Mouse (Mus musculus): ENCODE data around the gene Il12rb1.

Il12rb1 gene

GRCm38 (mm10) chr8:70840590-70840989, 32.3 kb downstream of the Il12rb1 start:
- Histone ChIP-seq H3K36me3 (ENCODE audit: insufficient read depth, low read length) (peaks cover 19% of the 10 kb centered on the region), H3K4me3 (replicated peaks; ENCODE audit: low read length) (no peak overlapping the region; the same call in 1 of the 2 replicates), H3K9me3 (ENCODE audit: low read length) (no peaks in the 10 kb centered on the region), H3K27me3 (ENCODE audit: insufficient read depth, low read length) (peaks cover 7% of the 10 kb centered on the region; the same call in 1 of the 2 replicates), H3K4me1 (replicated peaks; ENCODE audit: low read depth, low read length) (peaks cover 76% of the 10 kb centered on the region)
- no peak for TF ChIP-seq CTCF (conservative IDR thresholded peaks at IDR 0.05; ENCODE audit: low read length)
- no peak for TF ChIP-seq NANOG (IDR thresholded peaks at IDR 0.05; ENCODE audit: borderline replicate concordance, low read length)
- no peak for TF ChIP-seq POU5F1 (IDR thresholded peaks at IDR 0.05; ENCODE audit: borderline replicate concordance, low read length)

- Histone ChIP-seq H3K4me1 (replicated peaks; ENCODE audit: low read depth, low read length) (peaks cover 73% of the 10 kb centered on the region), H3K9me3 (ENCODE audit: low read length) (no peaks in the 10 kb centered on the region), H3K27me3 (ENCODE audit: insufficient read depth, low read length) (peaks cover 7% of the 10 kb centered on the region; the same call in 1 of the 2 replicates), H3K4me3 (replicated peaks; ENCODE audit: low read length) (0 out of 2 replicates have a peak overlapping the region, but pooled peaks have one; percentile 7), H3K36me3 (ENCODE audit: insufficient read depth, low read length) (peaks cover 11% of the 10 kb centered on the region)
- TF ChIP-seq POU5F1 (IDR thresholded peaks at IDR 0.05; ENCODE audit: borderline replicate concordance, low read length) = no peak
- TF ChIP-seq NANOG (IDR thresholded peaks at IDR 0.05; ENCODE audit: borderline replicate concordance, low read length) = no peak
- peak; percentile 93 for TF ChIP-seq CTCF (conservative IDR thresholded peaks at IDR 0.05; ENCODE audit: low read length)
Observed at GRCm38 (mm10) chr8:70841147-70842072, 33.2 kb downstream of the Il12rb1 start.

- peaks cover under 1% of the 10 kb centered on the region; the same call in 1 of the 2 replicates for H3K36me3 ChIP-seq (ENCODE audit: insufficient read depth, low read length)
- H3K4me1 ChIP-seq (replicated peaks; ENCODE audit: low read depth, low read length) = peaks cover 72% of the 10 kb centered on the region
- peaks cover 7% of the 10 kb centered on the region; the same call in 1 of the 2 replicates for H3K27me3 ChIP-seq (ENCODE audit: insufficient read depth, low read length)
- TF ChIP-seq POU5F1 (IDR thresholded peaks at IDR 0.05; ENCODE audit: borderline replicate concordance, low read length) = no peak
- TF ChIP-seq NANOG (IDR thresholded peaks at IDR 0.05; ENCODE audit: borderline replicate concordance, low read length) = no peak
- TF ChIP-seq CTCF (conservative IDR thresholded peaks at IDR 0.05; ENCODE audit: low read length) = no peak
- no peaks in the 10 kb centered on the region for H3K9me3 ChIP-seq (ENCODE audit: low read length)
- H3K4me3 ChIP-seq (replicated peaks; ENCODE audit: low read length) = peak overlapping the region; percentile 43; the same call in 1 of the 2 replicates
Observed at GRCm38 (mm10) chr8:70842484-70842883, 34.2 kb downstream of the Il12rb1 start.

GRCm38 (mm10) chr8:70843214-70843773, 35.0 kb downstream of the Il12rb1 start:
- no peaks in the 10 kb centered on the region for H3K9me3 ChIP-seq (ENCODE audit: low read length)
- H3K27me3 ChIP-seq (ENCODE audit: insufficient read depth, low read length) = peaks cover 7% of the 10 kb centered on the region; the same call in 1 of the 2 replicates
- no peak overlapping the region for H3K4me3 ChIP-seq (replicated peaks; ENCODE audit: low read length)
- TF ChIP-seq POU5F1 (IDR thresholded peaks at IDR 0.05; ENCODE audit: borderline replicate concordance, low read length) (no peak), CTCF (conservative IDR thresholded peaks at IDR 0.05; ENCODE audit: low read length) (no peak), NANOG (IDR thresholded peaks at IDR 0.05; ENCODE audit: borderline replicate concordance, low read length) (no peak)
- peaks cover 79% of the 10 kb centered on the region for H3K4me1 ChIP-seq (replicated peaks; ENCODE audit: low read depth, low read length)
- no peaks in the 10 kb centered on the region for H3K36me3 ChIP-seq (ENCODE audit: insufficient read depth, low read length)

GRCm38 (mm10) chr8:70843941-70844340, 35.7 kb downstream of the Il12rb1 start:
- no peak for TF ChIP-seq POU5F1 (IDR thresholded peaks at IDR 0.05; ENCODE audit: borderline replicate concordance, low read length)
- TF ChIP-seq CTCF (conservative IDR thresholded peaks at IDR 0.05; ENCODE audit: low read length) = no peak
- TF ChIP-seq NANOG (IDR thresholded peaks at IDR 0.05; ENCODE audit: borderline replicate concordance, low read length) = no peak
- Histone ChIP-seq H3K36me3 (ENCODE audit: insufficient read depth, low read length) (no peaks in the 10 kb centered on the region), H3K9me3 (ENCODE audit: low read length) (no peaks in the 10 kb centered on the region), H3K4me3 (replicated peaks; ENCODE audit: low read length) (no peak overlapping the region), H3K27me3 (ENCODE audit: insufficient read depth, low read length) (peaks cover 7% of the 10 kb centered on the region; the same call in 1 of the 2 replicates), H3K4me1 (replicated peaks; ENCODE audit: low read depth, low read length) (peaks cover 81% of the 10 kb centered on the region)

- TF ChIP-seq NANOG (IDR thresholded peaks at IDR 0.05; ENCODE audit: borderline replicate concordance, low read length) (no peak), CTCF (conservative IDR thresholded peaks at IDR 0.05; ENCODE audit: low read length) (peak; percentile 92)
- H3K9me3 ChIP-seq (ENCODE audit: low read length) = no peaks in the 10 kb centered on the region
Observed at GRCm38 (mm10) chr8:70844523-70844922, 36.3 kb downstream of the Il12rb1 start.

GRCm38 (mm10) chr8:70845108-70845507, 36.9 kb downstream of the Il12rb1 start:
- H3K36me3 ChIP-seq (ENCODE audit: insufficient read depth, low read length) = no peaks in the 10 kb centered on the region
- H3K27me3 ChIP-seq (ENCODE audit: insufficient read depth, low read length) = peaks cover 7% of the 10 kb centered on the region; the same call in 1 of the 2 replicates
- H3K9me3 ChIP-seq (ENCODE audit: low read length) = no peaks in the 10 kb centered on the region
- 0 out of 2 replicates have a peak overlapping the region, but pooled peaks have one; percentile 3 for H3K4me3 ChIP-seq (replicated peaks; ENCODE audit: low read length)
- TF ChIP-seq CTCF (conservative IDR thresholded peaks at IDR 0.05; ENCODE audit: low read length) (peak; percentile 48), POU5F1 (IDR thresholded peaks at IDR 0.05; ENCODE audit: borderline replicate concordance, low read length) (no peak)
- H3K4me1 ChIP-seq (replicated peaks; ENCODE audit: low read depth, low read length) = peaks cover 90% of the 10 kb centered on the region

More at GRCm38 (mm10) chr8:70844523-70844922, 36.3 kb downstream of the Il12rb1 start:
- Histone ChIP-seq H3K36me3 (ENCODE audit: insufficient read depth, low read length) (no peaks in the 10 kb centered on the region), H3K4me1 (replicated peaks; ENCODE audit: low read depth, low read length) (peaks cover 87% of the 10 kb centered on the region), H3K4me3 (replicated peaks; ENCODE audit: low read length) (no peak overlapping the region), H3K27me3 (ENCODE audit: insufficient read depth, low read length) (peaks cover 7% of the 10 kb centered on the region; the same call in 1 of the 2 replicates)

Data from E14TG2a.4 (cell line).